Mouse (Mus musculus) liver, embryonic 13.5 days (tissue): ENCODE data around the gene Trmu. TPM values are rescaled to one million over a fixed set of nuclear protein-coding genes. Genes with fewer than 3 reads are reported as not detected.

Experiments
- ATAC-seq: fragments of 200-750 bp; cut with Nextera tagmentation; 2 replicates; pipeline ENCODE4 v1.8.0; 2017; ENCODE audit warnings: low read depth, mild to moderate bottlenecking, moderate number of reproducible peaks, moderate library complexity
- DNase-seq: peaks from one replicate; pipeline ENCODE4 v3.0.0; 2022
- H3K27ac ChIP-seq: fragments of 300-500 bp; sonication (generic); 2 replicates; pipeline ENCODE4 v1.5.1; 2015; ENCODE audit warnings: moderate library complexity, mild to moderate bottlenecking, inconsistent platforms
- H3K27me3 ChIP-seq: fragments of 300-500 bp; sonication (generic); 2 replicates; pipeline ENCODE4 v1.6.1; 2015; ENCODE audit warnings: mild to moderate bottlenecking, inconsistent platforms
- H3K36me3 ChIP-seq: fragments of 300-500 bp; sonication (generic); 2 replicates; pipeline ENCODE4 v1.6.1; 2015; ENCODE audit warnings: mild to moderate bottlenecking, inconsistent platforms
- H3K4me1 ChIP-seq: fragments of 300-500 bp; sonication (generic); replicated peaks from 2 replicates; pipeline ENCODE4 v1.6.1; 2015; ENCODE audit warnings: inconsistent platforms
- H3K4me2 ChIP-seq: fragments of 300-500 bp; sonication (generic); 2 replicates; pipeline ENCODE4 v1.6.1; 2015; ENCODE audit warnings: inconsistent platforms, mild to moderate bottlenecking, moderate library complexity
- H3K4me3 ChIP-seq: fragments of 300-500 bp; sonication (generic); replicated peaks from 2 replicates; pipeline ENCODE4 v1.5.1; 2015; ENCODE audit warnings: mild to moderate bottlenecking, inconsistent platforms
- H3K9ac ChIP-seq: fragments of 300-500 bp; sonication (generic); 2 replicates; pipeline ENCODE4 v1.6.1; 2015; ENCODE audit warnings: mild to moderate bottlenecking, inconsistent platforms
- H3K9me3 ChIP-seq: fragments of 300-500 bp; sonication (generic); replicated peaks from 2 replicates; pipeline ENCODE4 v1.6.1; 2016; ENCODE audit warnings: inconsistent platforms
- WGBS: fragments of 180-500 bp; shearing (Covaris S2); methylation state at CpG from one replicate; pipeline ENCODE4 v1.1.7; 2015; ENCODE audit not compliant: insufficient replicate concordance; 5-methylcytosine and 5-hydroxymethylcytosine counted together
- polyA plus RNA-seq: library from polyadenylated mRNA; unstranded; fragments of >200 nt; fragmentation: Nextera tagmentation; extraction: Ambion mirVana; gene quantifications from 2 replicates; pipeline ENCODE4 v1.2.1, GENCODE M21; 2015

The Trmu gene
- 17.3 and 20.3 TPM in 2 replicates for polyA plus RNA-seq

DNA sequence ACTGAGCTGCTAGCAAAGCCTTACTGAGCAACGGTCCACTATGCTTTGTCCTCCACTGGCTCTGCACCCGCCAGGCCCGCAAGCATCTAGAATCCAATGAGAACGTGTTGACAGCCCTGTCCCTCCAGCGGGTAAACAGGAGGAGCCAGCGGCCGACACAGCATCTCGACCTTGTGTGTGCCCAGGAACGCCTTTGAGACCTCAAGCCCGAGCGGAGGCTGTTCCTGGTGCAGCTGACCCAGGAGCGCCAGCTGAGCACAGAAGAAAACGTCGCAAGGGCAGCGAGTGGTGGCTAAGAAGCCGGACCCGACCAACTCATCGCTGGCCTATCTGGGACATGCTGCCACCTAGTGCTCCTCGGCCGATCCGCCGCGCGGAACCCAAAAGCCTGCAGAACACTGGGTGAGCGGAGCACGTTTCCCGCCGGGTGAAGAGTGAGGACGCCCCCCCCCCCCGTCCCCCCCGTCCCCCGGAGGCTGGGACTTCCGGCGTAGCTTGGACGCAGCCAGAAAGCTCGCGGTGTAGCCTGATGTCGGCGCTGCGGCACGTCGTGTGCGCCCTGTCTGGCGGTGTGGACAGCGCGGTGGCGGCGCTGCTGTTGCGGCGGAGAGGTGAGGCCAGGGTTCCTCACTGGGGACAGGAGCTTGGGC is at the start of gene Trmu:
Gene Trmu, plus strand, starts transcription at position 465 of the 650 bp plus-strand sequence.
- peaks cover 21% of the 10 kb centered on the region for H3K4me1 ChIP-seq
- peak; percentile 82 for DNase-seq
- H3K4me3 ChIP-seq: peak within 1 kb of the TSS; percentile 73
- H3K27me3 ChIP-seq: no peaks in the 10 kb centered on the region
- 1% methylated on average over 50 of the region's 50 CpGs for WGBS
- H3K9me3 ChIP-seq: no peaks in the 10 kb centered on the region
- peak within 1 kb of the TSS; percentile 72 for H3K4me2 ChIP-seq
- H3K36me3 ChIP-seq: peaks cover 54% of the 10 kb centered on the region
- peak within 1 kb of the TSS; percentile 63 for H3K27ac ChIP-seq
- peak within 1 kb of the TSS; percentile 81 for H3K9ac ChIP-seq
- peak; percentile 94 for ATAC-seq

GRCm38 (mm10) chr15:85829470-85829869 is 49.6 kb upstream of the Trmu start:
- 55% methylated on average over 5 of the region's 5 CpGs for WGBS
- Histone ChIP-seq H3K36me3 (no peaks in the 10 kb centered on the region), H3K27ac (peak overlapping the region; percentile 39; the same call in 1 of the 2 replicates), H3K4me2 (no peak overlapping the region), H3K9ac (no peak overlapping the region), H3K4me1 (peaks cover 49% of the 10 kb centered on the region), H3K4me3 (no peak overlapping the region), H3K27me3 (no peaks in the 10 kb centered on the region), H3K9me3 (no peaks in the 10 kb centered on the region)
- DNase-seq: no peak
- ATAC-seq: no peak

GRCm38 (mm10) chr15:85831954-85832590 is 47.0 kb upstream of the Trmu start, which contains the start of gene Ttc38:
TSS of gene Ttc38 (plus strand) at chr15:85832306.
- Histone ChIP-seq H3K9ac (peak within 1 kb of the TSS; percentile 74), H3K27me3 (no peaks in the 10 kb centered on the region), H3K4me1 (peaks cover 40% of the 10 kb centered on the region), H3K27ac (peak within 1 kb of the TSS; percentile 72), H3K9me3 (no peaks in the 10 kb centered on the region), H3K4me3 (peak within 1 kb of the TSS; percentile 67), H3K36me3 (peaks cover 9% of the 10 kb centered on the region; the same call in 1 of the 2 replicates), H3K4me2 (peak within 1 kb of the TSS; percentile 76)
- WGBS: 1% methylated on average over 27 of the region's 27 CpGs
- DNase-seq (peak; percentile 73), ATAC-seq (peak; percentile 87)

GRCm38 (mm10) chr15:85832599-85832998 is 46.5 kb upstream of the Trmu start:
- Histone ChIP-seq H3K27ac (peak overlapping the region; percentile 72), H3K9ac (peak overlapping the region; percentile 74), H3K4me1 (peaks cover 36% of the 10 kb centered on the region), H3K27me3 (no peaks in the 10 kb centered on the region), H3K9me3 (no peaks in the 10 kb centered on the region), H3K36me3 (peaks cover 9% of the 10 kb centered on the region; the same call in 1 of the 2 replicates), H3K4me2 (peak overlapping the region; percentile 76), H3K4me3 (peak overlapping the region; percentile 67)
- WGBS: 38% methylated on average over 8 of the region's 8 CpGs
- DNase-seq (no peak), ATAC-seq (no peak)

GRCm38 (mm10) chr15:85835335-85835734 is 43.8 kb upstream of the Trmu start:
- no peaks in the 10 kb centered on the region for H3K27me3 ChIP-seq
- no peak for DNase-seq
- 47% methylated on average over 3 of the region's 3 CpGs for WGBS

DNA sequence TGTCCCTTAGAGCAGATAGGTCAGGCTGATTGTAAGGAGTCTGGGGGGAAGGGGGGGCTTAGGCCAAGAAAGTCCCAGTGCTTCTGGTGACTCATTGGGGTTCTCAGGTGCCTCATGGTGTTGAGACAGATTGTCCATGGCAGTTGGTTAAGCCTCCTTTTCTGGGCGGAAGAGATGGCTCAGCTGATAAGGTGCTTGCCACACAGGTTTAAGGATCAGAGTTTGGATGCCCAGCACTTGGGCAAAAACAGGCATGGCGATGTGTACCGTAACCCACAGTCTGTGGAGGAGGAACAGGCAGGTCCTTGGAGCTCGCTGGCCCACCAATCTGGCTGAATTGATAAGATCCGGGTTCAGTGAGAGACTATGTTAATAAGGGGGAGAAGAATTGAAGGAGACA is 42.2 kb upstream of the Trmu start:
- no peaks in the 10 kb centered on the region for H3K9me3 ChIP-seq
- peaks cover 29% of the 10 kb centered on the region for H3K4me1 ChIP-seq
- H3K27ac ChIP-seq: no peak overlapping the region
- no peak overlapping the region for H3K4me3 ChIP-seq
- no peaks in the 10 kb centered on the region for H3K27me3 ChIP-seq
- H3K36me3 ChIP-seq: peaks cover 9% of the 10 kb centered on the region; the same call in 1 of the 2 replicates
- no peak overlapping the region for H3K4me2 ChIP-seq
- 62% methylated on average over 5 of the region's 5 CpGs for WGBS
- ATAC-seq: no peak
- DNase-seq: no peak
- no peak overlapping the region for H3K9ac ChIP-seq

More at GRCm38 (mm10) chr15:85835335-85835734, 43.8 kb upstream of the Trmu start:
- Histone ChIP-seq H3K27ac (no peak overlapping the region), H3K36me3 (peaks cover 9% of the 10 kb centered on the region; the same call in 1 of the 2 replicates), H3K4me1 (peaks cover 24% of the 10 kb centered on the region), H3K4me3 (no peak overlapping the region), H3K4me2 (no peak overlapping the region), H3K9me3 (no peaks in the 10 kb centered on the region), H3K9ac (no peak overlapping the region)
- ATAC-seq: no peak

DNA sequence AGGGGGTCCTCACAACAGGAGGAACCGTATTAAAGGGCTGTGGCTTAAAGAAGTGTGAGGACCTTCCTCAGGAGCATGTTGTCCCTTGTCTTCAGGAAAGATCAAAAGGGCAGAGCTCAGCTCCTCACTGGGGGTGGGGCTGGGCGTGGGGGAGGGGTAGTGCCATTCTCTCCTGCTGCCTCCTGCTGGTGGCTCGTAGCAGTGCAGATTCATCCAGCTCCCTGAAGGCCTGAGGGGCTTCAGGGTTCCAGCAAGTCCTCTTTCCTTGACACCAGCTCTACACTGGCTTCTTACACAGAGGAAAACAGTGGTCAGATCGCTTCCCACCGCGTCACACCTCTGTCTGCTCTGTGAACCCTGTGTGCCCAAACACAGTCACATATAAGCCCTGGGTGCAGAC is 38.1 kb upstream of the Trmu start:
- WGBS: 37% methylated on average over 6 of the region's 6 CpGs
- H3K27me3 ChIP-seq: no peaks in the 10 kb centered on the region
- H3K9ac ChIP-seq: no peak overlapping the region
- H3K36me3 ChIP-seq: peaks cover 3% of the 10 kb centered on the region; the same call in 1 of the 2 replicates
- no peak overlapping the region for H3K4me3 ChIP-seq
- H3K9me3 ChIP-seq: no peaks in the 10 kb centered on the region
- no peak overlapping the region for H3K27ac ChIP-seq
- no peak overlapping the region for H3K4me2 ChIP-seq
- no peak for ATAC-seq
- DNase-seq: no peak
- H3K4me1 ChIP-seq: peaks cover 20% of the 10 kb centered on the region

GRCm38 (mm10) chr15:85841796-85842360 is 37.2 kb upstream of the Trmu start:
- ATAC-seq (peak; percentile 66), DNase-seq (no peak)
- no peak overlapping the region for H3K4me2 ChIP-seq
- H3K4me3 ChIP-seq: no peak overlapping the region
- H3K27me3 ChIP-seq: no peaks in the 10 kb centered on the region
- no peaks in the 10 kb centered on the region for H3K9me3 ChIP-seq
- peaks cover 20% of the 10 kb centered on the region for H3K4me1 ChIP-seq
- H3K9ac ChIP-seq: no peak overlapping the region
- WGBS: 47% methylated on average over 5 of the region's 5 CpGs
- peaks cover 2% of the 10 kb centered on the region; the same call in 1 of the 2 replicates for H3K36me3 ChIP-seq
- 0 out of 2 replicates have a peak overlapping the region, but pooled peaks have one; percentile 13 for H3K27ac ChIP-seq

- no peak for ATAC-seq
- DNase-seq: no peak
- no peaks in the 10 kb centered on the region for H3K27me3 ChIP-seq
- no peak overlapping the region for H3K9ac ChIP-seq
- peaks cover 4% of the 10 kb centered on the region; the same call in 1 of the 2 replicates for H3K36me3 ChIP-seq
- H3K27ac ChIP-seq: no peak overlapping the region
- peaks cover 20% of the 10 kb centered on the region for H3K4me1 ChIP-seq
- no peak overlapping the region for H3K4me3 ChIP-seq
- H3K4me2 ChIP-seq: no peak overlapping the region
- H3K9me3 ChIP-seq: no peaks in the 10 kb centered on the region
Observed at GRCm38 (mm10) chr15:85845071-85845470, 34.0 kb upstream of the Trmu start.

- Histone ChIP-seq H3K27me3 (no peaks in the 10 kb centered on the region), H3K36me3 (peaks cover 3% of the 10 kb centered on the region; the same call in 1 of the 2 replicates), H3K27ac (no peak overlapping the region), H3K4me3 (no peak overlapping the region), H3K9me3 (no peaks in the 10 kb centered on the region), H3K4me2 (no peak overlapping the region), H3K4me1 (no peaks in the 10 kb centered on the region; the same call in 1 of the 2 replicates), H3K9ac (no peak overlapping the region)
- no peak for ATAC-seq
- no peak for DNase-seq
- 64% methylated on average over 12 of the region's 12 CpGs for WGBS
Observed at GRCm38 (mm10) chr15:85851656-85852392, 27.3 kb upstream of the Trmu start.
